Mouse (Mus musculus) right cerebral cortex, adult 18-20 months (tissue): ENCODE results near the gene Samd14.
"Not testable (repeated sequence)": the region's sequence is repeated elsewhere in the genome, so short reads cannot be mapped to it uniquely, and the experiment has no call there.

Source experiments
- DNase-seq: peaks from one replicate; pipeline ENCODE4 v3.0.0; 2022; ENCODE audit warnings: mixed read lengths

Samd14 gene

GRCm38 (mm10) chr11:95009629-95010014 is at the start of gene Samd14:
TSS of gene Samd14 (plus strand) at chr11:95009879.
- no peak for DNase-seq

- no peak for DNase-seq
These were observed 47.1 kb upstream of the Samd14 start for GRCm38 (mm10) chr11:94962534-94963101.

DNA sequence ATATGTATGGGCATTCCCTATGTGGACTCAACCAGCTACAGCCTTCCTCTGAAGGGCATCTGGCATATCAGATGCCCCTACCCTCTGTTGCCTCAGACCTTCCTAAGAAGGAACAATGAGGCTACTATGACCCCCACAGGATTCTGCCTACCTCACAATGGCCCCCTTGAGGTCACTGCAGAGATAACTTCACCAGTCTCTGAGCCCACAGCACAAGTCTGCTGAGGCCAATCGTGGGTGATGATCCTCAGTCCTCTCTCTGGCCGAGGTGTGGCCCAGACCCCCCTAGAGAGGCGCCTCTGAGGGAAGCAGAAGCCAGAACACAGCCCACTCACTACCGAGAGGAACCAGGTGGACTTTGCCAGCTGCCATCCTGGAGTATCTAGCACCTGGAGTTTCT is 42.3 kb upstream of the Samd14 start, which contains the start of gene Hils1:
TSS of gene Hils1 (plus strand) at position 175 of the 400 bp plus-strand sequence.
- no peak for DNase-seq

- DNase-seq, result no peak
These were observed 41.5 kb upstream of the Samd14 start for GRCm38 (mm10) chr11:94968187-94968586.

GRCm38 (mm10) chr11:94969709-94970108 is 40.0 kb upstream of the Samd14 start:
- not testable (repeated sequence) for DNase-seq

DNA sequence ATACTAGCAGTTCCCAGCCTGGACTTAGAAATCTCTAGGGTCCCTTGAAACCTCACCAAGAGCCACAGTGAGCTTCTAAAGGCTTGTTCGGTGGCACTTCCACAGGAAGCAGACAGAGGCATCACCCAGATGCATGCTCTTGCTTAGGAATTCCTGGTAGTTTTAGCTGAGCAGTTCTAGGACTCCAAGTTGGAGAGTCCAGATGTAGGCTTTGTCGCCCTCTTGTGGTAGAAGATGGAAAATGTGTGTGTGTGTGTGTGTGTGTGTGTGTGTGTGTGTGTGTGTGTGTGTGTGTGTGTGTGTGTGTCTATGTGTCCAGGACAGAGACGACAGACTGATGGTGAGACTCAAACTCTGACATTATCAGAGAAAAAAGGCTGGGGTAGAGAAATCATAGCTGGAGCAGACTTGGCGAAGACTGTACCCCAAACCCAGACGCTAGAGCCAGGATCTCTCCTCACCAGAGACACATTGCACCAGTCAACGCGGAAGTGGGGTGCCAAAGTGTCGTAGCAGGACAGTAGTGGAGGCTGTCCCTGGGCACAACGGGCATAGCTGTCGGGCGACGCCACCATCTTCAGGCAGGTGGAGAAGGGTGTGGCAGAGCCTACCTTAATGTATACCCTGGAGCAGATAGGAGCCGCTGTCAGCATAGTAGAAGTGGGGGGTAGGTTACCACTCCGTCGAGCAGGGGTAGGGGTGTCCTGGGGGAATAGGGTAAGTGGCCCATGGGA is 39.3 kb upstream of the Samd14 start:
- DNase-seq, result peak; percentile 69

DNA sequence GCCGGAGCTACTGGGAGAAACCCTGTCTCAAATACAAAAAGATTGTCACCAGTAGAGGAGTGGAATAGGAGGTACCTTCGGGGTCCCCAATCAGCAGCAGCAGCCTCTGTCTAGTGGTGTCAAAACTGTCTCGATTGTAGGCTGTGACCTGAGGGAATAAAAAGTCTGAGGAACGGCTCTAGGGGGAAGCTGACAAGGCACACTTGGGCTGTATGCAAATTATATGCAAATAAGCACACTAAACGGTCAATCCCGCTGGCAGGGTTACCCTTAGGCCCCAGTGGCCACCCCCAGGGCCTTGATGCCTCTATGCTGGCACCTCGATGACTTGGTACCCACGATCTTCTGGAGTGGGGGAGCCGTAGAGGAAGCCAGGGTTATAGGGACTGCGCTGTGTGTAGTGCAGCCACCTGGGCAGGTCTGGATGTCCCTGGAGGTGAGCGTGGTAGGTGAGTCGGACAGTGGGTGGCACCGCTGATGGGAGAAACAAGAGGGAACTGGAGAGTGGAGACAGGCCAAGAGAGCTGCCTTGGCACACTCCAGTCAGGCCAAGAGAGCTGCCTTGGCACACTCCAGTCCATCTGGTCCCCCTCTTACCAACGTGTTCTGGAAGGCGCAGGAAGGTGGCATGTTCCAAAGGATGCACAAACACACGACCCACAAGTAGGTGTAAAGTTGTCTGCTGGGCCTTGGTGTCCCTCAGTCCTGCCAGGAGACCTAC is 37.6 kb upstream of the Samd14 start:
- DNase-seq, result no peak

GRCm38 (mm10) chr11:94972887-94973286 is 36.8 kb upstream of the Samd14 start:
- no peak for DNase-seq

DNA sequence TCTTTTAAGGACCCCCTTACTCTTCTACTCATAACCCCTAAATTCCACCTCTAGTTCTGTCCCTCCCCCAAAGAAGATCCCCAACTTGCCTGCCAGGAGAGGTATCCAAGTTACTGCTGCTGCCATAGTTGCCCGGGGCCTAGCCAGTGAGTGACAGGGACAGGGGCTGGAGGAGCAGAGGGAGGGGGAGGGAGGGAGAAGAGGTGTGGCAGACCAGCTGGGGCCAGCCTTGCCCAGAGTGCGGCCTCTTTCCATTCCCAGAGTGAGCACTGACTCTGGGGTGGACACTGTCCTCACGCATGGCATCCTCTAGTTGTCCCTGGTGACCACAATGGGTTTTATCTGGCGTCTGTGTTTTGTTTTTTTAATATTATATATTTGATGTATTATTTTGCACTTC is 36.4 kb upstream of the Samd14 start:
- no peak for DNase-seq

DNA sequence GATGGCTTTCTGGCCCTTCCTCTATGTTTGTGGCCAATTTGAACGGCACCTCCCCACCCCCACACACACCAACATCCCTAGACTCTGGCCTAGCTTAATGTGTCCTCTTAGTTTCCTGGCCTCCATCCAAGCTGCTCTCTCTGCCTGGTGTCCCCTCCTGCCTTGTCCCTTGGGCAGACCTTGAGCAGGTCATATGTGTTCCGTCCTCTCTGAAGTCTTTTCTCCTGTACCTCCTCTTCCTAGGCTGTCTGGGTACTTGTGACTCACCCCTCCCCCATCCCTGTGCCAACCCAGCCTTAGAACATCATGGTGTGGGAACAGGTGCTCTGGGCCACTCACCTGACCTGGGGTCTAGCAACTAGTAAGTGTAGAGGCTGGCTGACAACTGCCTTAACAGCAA is 34.7 kb upstream of the Samd14 start:
- no peak for DNase-seq

DNA sequence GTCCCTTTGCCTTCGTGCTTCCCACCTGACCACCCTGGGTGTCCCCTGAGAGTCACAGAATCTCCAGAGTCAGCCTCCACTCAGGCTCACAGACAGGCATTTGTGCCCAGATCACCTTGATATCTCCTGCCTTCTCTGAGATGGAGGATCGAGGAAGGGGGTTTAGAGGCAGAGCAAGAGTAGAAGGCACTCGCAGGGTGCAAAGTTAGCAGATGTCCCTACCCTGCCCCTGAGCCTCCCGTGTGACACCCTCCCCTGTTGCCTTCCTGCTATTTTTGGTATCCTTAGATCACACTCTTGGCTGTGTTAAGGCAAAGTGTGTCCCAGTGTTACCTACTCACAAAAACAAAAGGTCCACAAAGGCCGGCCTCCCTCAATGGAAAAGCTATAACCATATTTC is 33.5 kb upstream of the Samd14 start, which contains the start of gene Sgca:
TSS of gene Sgca (minus strand) at position 129 of the 400 bp plus-strand sequence.
- DNase-seq, result no peak

DNA sequence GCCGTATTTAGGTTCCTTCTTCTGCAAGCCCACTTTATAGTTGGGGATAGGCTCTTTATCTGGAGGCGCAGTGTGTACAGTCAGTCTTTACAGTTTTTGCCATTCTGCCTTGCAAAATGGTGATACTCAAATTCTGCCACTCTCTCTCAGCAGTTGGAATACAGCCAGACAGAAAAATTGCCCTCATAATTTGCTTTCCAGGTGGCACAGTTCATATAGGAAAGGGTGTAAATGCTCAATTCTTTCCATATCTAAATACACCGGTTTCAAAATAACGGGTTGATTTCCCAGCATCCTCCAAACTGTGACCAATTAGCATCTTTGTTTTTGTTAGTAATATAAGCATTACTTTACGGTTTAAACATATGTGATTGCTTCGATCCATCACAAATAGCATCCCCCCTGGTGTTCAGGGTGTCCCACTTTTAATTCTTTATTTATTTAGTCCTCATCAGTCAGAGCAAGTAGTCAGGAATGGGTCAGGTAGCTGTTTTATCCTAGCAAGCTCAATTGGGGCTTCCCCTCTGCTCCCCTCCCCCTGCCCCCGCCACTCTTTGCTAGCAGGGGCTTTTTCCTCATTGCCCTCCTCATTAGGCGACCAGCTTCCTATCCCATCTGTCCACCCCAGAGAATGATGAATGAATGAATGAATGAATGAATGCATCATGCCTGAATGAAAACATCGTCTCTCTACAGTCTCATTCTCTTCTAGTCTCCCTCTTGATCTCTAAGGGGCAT is 31.3 kb upstream of the Samd14 start:
- DNase-seq, result no peak

DNA sequence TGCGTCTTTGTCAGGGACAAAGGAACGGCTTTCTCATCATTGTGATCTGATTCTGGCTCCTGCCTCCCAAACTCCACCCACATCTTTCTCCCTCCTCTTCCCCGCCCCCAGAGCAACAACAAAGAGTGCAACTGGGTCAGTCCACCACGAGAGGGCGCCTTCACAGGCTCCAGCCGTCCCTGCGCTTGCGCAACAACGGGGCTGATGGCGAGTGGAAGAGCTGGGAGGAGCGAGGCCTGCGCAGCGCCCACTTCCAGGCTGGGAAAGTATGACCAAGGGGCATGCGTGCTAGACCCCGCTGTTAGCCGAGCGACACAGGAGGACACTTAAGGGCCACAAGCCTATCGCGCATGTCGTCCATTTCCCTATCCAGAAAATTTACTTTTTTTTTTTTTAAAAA is 30.7 kb upstream of the Samd14 start:
- peak; percentile 98 for DNase-seq

GRCm38 (mm10) chr11:94979462-94980179 is 30.1 kb upstream of the Samd14 start:
- no peak for DNase-seq

- DNase-seq, result no peak
These were observed 24.5 kb upstream of the Samd14 start for GRCm38 (mm10) chr11:94985140-94985539.

DNA sequence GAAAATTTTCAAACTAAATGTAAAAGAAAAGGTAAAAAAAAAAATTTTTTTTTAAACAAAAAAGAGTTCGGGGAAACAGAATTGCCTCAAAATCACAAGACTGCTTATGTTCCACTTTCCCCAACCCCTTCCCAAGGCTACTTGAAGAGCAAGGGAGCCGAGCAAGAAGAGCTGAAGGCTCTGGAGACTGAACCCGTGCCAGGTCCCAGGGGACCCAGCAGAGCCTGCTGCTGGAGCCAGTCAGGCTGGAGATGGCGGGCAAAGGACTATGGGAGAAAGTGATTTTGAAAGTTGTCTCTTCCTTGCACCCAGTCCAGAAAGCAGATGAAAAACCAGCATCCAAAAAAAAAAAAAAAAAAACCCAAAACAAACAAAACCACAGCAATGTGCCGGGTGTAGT is 23.9 kb upstream of the Samd14 start:
- DNase-seq, result no peak

GRCm38 (mm10) chr11:94986435-94986834 is 23.2 kb upstream of the Samd14 start:
- DNase-seq, result no peak

- DNase-seq, result no peak
These were observed 22.3 kb upstream of the Samd14 start for GRCm38 (mm10) chr11:94987341-94987740.

GRCm38 (mm10) chr11:94987851-94988250 is 21.8 kb upstream of the Samd14 start:
- DNase-seq, result no peak

- no peak for DNase-seq
These were observed 20.7 kb upstream of the Samd14 start for GRCm38 (mm10) chr11:94988780-94989561.

DNA sequence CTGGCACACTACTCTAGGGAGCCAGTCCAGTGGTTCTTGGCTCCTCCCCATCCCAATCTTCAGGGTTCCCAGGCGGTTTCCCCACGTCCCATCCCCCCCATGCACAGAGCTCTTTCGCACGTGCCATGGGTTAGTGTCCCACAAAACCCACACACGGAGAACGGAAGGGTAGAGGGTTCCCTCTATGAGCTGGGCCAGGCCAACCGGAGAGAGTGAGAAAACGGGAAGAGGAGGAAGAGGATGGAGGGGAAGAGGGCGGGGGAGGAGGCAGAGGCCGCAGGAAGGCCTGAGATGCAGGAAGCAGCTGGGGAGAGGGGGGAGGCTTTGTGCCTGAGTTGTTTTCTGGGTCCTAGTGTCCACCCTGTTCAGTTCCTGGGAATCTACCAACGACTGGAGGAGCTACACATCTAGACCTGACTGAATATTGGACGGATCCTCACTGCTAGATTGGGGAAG is 20.1 kb upstream of the Samd14 start:
- DNase-seq, result peak; percentile 89
